Mouse (Mus musculus) B cell, adult 62 days (primary cell): Measurements from ENCODE around the gene Dpp3. TPM values are rescaled to one million over a fixed set of nuclear protein-coding genes. Genes with fewer than 3 reads are reported as not detected.

ENCODE experiments used
- total RNA-seq: library from RNA; stranded (reverse); gene quantifications from 4 replicates; pipeline ENCODE4 v1.2.4, GENCODE M21; 2023

Dpp3 gene
- total RNA-seq = 65.2 to 87.2 TPM (median 74.8 TPM) in 4 replicates

DNA sequence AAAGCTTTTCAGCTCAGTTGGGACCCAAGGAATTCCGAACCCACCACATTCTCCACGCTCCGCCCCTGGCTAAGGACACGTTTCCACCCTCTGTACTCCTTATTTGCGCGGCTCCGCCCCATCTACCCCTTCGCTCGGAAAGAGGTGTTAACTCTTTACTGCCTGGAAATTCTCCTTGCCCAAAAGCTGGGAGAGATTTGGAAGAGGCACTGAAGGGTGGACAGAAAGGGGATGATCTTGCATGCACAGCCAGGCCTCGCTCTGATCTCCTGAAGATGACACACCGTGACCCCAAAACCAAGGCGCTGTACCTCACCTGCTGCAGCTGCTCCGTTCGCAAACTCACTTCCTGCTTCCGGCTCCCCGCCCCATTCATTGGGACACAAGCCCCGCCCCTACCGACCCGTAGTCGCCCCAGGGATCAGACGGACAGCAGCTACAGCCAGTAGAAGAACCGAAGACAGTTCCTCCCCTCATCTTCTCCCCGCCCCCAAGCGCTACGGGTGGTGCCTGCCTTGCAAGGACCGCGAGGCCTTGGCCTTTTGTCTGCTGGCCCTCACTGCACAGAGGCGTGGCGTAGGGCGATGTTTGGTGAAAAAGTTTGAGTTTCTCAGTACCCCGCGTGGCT is at the start of gene Dpp3:
Gene Dpp3 (minus strand): TSS at position 384 of the 628 bp plus-strand sequence.

DNA sequence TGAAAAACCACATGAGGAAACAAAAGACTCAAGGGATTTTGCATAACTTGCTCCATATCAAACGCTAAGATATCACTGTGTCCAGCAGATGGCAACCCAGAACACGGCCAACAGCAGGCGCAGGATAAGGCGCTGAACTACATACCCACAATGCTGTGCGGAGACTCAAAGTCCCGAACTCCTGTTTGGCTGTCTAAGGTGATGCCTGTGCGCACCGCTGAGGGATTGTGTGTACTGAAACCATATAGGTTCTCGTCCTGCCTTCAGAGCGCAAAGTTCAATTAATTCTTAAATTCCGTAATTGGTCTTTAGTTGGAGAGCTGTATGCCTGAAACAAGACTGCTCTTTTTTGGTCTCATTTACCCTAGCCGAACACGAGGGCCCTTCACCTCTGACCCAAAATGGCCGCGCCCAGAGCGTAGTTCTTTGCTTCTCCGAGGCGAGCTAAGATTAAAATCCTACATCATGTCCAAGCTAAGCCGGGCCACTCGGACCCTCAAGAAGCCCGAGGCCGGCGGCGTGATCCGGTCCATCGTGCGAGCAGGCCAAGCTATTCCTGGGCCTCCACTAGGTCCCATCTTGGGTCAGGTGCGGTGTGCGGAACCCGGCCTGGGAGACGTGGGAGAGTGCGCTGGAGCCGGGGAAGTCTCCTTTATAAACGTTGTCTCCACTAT is 34.0 kb upstream of the Dpp3 start, which contains the start of gene Mrpl11:
Gene Mrpl11 (plus strand): TSS at position 220 of the 674 bp plus-strand sequence.

DNA sequence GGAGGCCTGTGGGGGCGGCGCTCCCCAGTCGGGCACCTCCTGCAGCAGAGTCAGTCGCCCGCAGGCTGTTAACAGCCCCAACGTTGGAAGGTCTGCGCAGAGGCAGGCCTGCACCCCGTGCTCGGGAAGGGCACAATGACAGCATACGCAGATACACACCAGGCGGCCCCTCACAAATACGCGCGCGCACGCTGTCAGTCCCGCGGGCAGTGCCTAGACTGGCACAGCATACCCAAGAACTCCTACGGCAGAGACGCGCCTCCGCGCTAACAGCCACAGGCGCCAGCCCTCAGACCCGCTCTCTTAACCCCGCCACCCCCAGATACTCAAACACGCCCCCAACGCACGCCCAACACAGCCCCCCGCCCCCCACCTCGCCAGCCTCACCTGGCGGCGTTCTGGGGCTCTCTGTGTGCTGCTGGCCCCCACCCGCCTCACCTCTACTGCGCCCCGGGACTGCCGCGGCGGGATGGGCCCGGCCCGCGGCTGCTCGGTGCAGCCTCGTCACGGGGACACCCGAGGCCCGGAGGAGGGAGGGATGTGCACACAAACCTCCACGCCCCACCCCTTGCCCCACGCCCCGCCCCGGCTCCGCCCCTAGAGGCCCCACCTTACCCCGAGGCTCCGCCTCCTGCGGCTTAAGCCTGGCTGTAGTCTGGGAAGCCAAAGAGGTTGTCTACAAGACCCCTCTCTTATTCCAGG is 14.6 kb upstream of the Dpp3 start, which contains the start of gene Peli3:
Gene Peli3 (minus strand): TSS at position 577 of the 702 bp plus-strand sequence.

DNA sequence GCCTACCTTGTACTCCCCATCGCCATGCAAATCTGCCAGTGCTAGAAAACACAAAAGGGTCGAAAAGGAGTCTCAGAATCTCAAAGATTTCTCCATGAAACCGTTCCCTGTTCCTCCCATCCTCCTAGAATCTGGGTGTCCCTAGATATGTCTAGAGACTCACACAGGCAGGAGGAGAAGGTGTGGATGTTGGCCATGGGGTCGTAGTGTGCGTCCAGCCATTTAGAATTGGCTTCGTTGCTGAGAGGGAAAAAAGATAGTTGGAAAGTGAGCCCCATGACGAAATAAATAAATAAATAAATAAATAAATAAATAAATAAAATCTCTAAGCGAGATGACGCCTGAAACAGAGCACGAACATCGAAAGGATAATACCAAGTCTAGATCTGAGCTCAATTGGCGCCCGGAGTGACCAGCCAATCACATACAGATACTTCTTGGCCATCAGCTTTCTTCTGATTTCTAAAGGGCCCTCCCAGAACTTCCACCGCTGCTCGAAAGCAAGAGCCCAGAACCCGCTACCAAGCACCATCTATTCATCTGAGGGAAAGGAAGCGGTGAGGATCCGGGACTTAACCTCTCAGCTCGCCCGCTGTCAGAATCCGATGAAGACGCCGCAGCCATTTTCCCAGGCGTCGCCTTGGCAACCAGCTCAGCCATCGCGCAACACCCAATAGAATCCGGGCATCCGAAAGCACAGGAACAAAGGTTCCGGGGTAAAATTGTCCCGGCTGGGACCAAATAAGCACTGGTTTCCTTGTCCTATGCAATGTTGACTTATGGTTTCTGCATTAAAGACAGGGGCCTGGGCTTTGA is 21.9 kb downstream of the Dpp3 start, which contains the start of gene Bbs1:
Gene Bbs1 (minus strand): TSS at position 650 of the 816 bp plus-strand sequence.

DNA sequence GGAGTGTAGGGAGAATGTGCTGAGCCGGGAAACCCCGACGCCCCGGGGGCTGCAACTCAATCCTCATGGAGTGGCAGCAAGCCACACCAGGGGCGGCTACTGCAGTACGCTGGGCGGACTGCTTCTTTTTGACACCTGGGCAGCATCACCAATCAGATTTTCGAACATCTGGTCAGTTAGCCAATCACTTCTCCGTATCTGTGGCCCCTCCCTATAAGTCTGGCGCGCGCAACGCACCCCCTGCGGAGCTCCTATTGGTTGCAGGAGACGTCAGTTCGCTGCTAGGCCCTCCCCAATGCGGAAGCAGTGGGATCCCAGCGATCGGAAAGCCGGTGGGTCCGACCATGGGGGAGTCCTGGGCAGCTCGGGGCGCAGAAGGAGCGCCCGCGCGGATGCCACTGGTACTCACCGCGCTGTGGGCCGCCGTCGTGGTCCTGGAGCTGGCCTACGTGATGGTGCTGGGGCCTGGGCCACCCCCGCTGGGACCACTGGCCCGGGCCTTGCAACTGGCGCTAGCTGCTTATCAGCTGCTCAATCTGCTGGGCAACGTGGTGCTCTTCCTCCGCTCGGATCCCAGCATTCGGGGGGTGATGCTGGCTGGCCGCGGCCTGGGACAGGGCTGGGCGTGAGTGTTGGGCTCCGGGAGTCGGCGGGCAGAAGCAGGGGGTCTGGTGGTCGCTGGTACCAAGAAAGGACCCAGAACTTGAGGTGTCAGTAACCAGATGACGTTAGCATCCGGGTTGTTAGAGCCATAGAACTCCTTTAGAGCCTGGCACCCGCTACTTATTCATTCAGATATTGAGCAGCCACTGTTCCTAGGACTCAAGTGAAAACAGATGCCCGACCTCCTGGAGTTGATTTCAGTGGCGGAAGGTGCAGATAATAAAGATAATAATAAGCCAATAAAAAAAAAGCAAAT is 49.4 kb downstream of the Dpp3 start, which contains the start of gene Zdhhc24:
Gene Zdhhc24 (plus strand): TSS at position 264 of the 919 bp plus-strand sequence.

DNA sequence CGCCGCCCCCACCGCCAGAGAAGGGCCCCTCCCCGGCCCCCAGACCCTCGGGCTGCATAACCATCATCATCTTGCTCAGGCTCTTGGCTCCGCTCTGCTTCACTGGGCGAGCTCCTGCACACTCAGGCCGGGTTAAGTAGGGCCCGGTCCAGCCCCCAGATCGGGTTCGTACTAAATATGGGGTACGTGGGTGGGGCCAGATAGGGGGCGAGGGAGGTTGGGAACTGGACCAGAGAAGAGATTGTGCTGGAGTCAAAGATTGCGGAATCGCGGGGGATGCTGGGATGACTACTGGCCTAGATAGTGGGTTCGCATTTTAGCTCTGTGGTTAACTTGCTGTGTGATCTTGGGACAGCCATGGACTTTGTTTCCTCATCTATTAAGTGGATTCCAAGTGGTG is 50.3 kb downstream of the Dpp3 start, which contains the start of gene Actn3:
Gene Actn3 (minus strand): TSS at position 125 of the 400 bp plus-strand sequence.

Other genes with a start within 250 kb of the Dpp3 start
- gene Gm960, start 229.6 kb downstream of the Dpp3 start, total RNA-seq = not detected in 4 replicates
- not detected in 4 replicates for gene Sptbn2, start 217.1 kb downstream of the Dpp3 start, total RNA-seq
- 22.6 to 30.4 TPM (median 26.7 TPM) in 4 replicates for gene Rbm4b, start 171.8 kb downstream of the Dpp3 start, total RNA-seq
- gene Rbm4, start 134.4 kb downstream of the Dpp3 start, total RNA-seq = 61.9 to 70.4 TPM (median 67.2 TPM) in 4 replicates
- 31.5 to 41.0 TPM (median 35.7 TPM) in 4 replicates for gene Gm21992, start 116.7 kb downstream of the Dpp3 start, total RNA-seq
- 62.0 to 86.9 TPM (median 81.9 TPM) in 4 replicates for gene Rbm14, start 116.7 kb downstream of the Dpp3 start, total RNA-seq
- 17.3 to 22.6 TPM (median 21.8 TPM) in 4 replicates for gene Ccs, start 89.0 kb downstream of the Dpp3 start, total RNA-seq
- gene Ccdc87, start 88.9 kb downstream of the Dpp3 start, total RNA-seq = not detected in 4 replicates
- gene Ctsf, start 73.2 kb downstream of the Dpp3 start, total RNA-seq = 0.88 to 1.8 TPM (median 1.5 TPM) in 4 replicates
- not detected in 4 replicates for gene Actn3, start 50.4 kb downstream of the Dpp3 start, total RNA-seq
- 7.5 to 11.4 TPM (median 9.0 TPM) in 4 replicates for gene Zdhhc24, start 49.6 kb downstream of the Dpp3 start, total RNA-seq
- gene Bbs1, start 21.7 kb downstream of the Dpp3 start, total RNA-seq = 2.5 to 3.7 TPM (median 2.6 TPM) in 4 replicates
- gene Peli3, start 14.8 kb upstream of the Dpp3 start, total RNA-seq = 1.5 to 2.5 TPM (median 2.0 TPM) in 4 replicates
- gene Mrpl11, start 33.9 kb upstream of the Dpp3 start, total RNA-seq = 24.7 to 38.8 TPM (median 33.6 TPM) in 4 replicates
- not detected in 4 replicates for gene Npas4, start 62.0 kb upstream of the Dpp3 start, total RNA-seq
- gene Slc29a2, start 95.6 kb upstream of the Dpp3 start, total RNA-seq = 2.2 to 7.1 TPM (median 4.2 TPM) in 4 replicates
- 2.3 to 4.9 TPM (median 3.2 TPM) in 4 replicates for gene B4gat1, start 110.5 kb upstream of the Dpp3 start, total RNA-seq
- 0.37 to 2.7 TPM (median 1.3 TPM) in 4 replicates for gene AC124502.3, start 110.6 kb upstream of the Dpp3 start, total RNA-seq
- gene Brms1, start 113.1 kb upstream of the Dpp3 start, total RNA-seq = 59.2 to 73.9 TPM (median 68.5 TPM) in 4 replicates
- 3.0 to 3.9 TPM (median 3.3 TPM) in 4 replicates for gene Rin1, start 122.2 kb upstream of the Dpp3 start, total RNA-seq
- gene Cd248, start 139.8 kb upstream of the Dpp3 start, total RNA-seq = not detected in 4 replicates
- gene Tmem151a, start 157.2 kb upstream of the Dpp3 start, total RNA-seq = 0.15 to 2.9 TPM (median 0.31 TPM) in 3 of 4 replicates, not detected in the other
- 31.0 to 32.1 TPM (median 31.7 TPM) in 4 replicates for gene Yif1a, start 160.3 kb upstream of the Dpp3 start, total RNA-seq
- 0.86 to 1.6 TPM (median 1.3 TPM) in 4 replicates for gene Cnih2, start 170.2 kb upstream of the Dpp3 start, total RNA-seq
- gene Rab1b, start 178.8 kb upstream of the Dpp3 start, total RNA-seq = 96.5 to 104 TPM (median 103 TPM) in 4 replicates
- 34.4 to 45.7 TPM (median 38.8 TPM) in 4 replicates for gene Klc2, start 190.3 kb upstream of the Dpp3 start, total RNA-seq